Mouse (Mus musculus) cerebellum, adult 9-10 months (tissue): Measurements from ENCODE around the gene Gga3.

Source experiments
- DNase-seq: peaks from one replicate; pipeline ENCODE4 v3.0.0; 2022

Gga3 gene

DNA sequence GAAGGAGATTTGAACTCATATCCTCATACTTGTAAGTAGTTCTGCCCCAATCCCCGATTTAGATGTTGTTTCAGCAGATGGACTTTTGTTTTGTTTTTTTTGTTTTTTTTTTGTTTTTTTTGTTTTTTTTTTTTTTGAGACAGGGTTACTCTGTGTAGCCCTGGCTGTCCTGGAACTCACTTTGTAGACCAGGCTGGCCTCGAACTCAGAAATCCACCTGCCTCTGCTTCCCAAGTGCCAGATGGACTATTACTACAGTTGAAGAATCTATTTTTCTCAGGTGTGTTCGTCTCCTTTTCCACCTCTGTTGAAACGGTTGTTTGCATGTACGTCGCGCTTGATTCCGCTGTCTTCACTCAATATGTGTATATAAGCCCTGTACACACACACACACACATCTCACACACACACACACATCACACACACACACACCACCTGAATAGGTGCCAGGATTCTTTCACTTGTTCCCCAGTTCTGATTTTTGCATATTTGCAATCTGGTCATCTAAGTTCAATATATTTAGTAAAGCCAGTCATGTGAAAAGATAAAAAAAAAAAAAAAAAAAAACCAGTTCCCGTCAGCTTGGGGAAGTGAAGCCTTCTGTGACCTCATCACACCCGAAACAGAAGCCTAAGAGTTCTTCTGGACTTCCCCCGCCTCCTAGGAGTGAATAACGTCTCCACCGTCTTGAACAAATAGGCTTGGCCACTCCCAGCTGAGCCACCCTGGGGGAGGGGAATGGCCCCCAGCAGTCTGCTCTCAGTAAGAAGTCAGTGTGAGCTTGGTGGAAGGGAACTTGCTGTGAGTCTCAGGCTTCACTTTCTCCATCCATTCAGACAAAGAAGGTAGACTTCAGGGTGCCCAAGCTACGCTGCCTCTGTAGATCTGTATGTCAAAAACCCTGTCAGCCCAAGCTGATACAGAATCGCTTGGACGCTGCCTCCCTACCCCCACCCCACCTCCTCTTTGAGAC is 27.0 kb upstream of the Gga3 start:
- peak; percentile 45 for DNase-seq

DNA sequence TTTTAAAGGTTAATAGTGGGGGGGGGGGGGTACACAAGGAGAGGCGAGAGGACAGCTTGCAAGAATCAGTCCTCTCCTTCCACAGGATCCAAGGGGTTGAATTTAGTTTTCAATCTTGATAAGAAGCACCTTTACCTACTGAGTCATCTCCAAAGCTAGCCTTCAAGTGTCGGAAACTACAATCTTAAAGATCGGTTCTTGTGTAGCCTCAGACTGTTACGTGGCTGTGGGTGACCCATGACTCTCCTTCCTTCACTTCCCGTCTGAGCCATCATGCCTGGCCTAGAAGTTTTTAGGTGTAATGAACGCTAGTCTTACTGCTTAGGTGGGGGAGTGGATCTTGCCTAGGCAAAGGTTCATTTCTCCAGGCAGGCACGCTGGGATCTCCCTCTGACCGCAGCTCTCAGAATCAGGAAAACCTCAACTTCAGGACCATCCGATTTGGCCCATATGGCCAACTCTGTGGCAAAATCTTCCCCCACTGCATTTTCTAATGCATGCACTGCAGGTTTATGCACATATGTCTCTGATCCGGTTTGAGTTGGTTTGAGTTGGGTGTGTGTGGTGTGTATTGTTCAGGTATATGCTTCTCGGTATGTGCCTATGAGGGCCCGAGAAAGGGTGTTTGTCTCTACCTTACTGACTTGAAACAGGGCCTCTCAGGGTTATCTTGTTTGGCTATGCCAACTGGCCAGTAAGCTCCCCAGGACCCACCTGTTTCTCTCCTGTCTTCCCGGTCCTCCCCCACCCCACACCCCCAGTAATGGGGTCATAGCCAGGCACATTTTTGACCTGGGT is 26.1 kb upstream of the Gga3 start:
- DNase-seq = peak; percentile 41

DNA sequence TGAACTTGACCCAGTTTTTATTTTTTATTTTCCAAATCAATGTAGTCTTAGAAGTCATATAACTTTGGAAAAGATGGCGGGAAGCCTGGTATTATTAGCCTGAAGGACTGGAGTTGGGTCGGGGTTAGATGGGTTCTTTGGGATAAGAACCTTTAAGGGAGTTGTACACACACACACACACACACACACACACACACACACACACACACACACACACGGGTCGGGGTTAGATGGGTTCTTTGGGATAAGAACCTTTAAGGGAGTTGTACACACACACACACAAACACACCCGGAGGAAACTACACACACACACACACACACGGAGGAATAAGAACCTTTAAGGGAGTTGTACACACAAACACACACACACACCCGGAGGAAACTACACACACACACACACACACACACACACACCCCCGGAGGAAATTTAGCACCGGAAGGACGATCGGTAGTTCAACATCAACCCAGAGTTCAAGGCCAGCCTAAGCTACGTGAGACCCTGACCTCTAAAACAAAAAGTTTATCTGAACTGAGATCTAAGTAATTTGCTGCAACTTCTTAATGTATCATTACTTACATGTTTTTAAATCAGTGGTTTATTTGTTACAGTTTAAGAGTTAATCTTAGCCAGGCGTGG is 24.7 kb upstream of the Gga3 start:
- no peak for DNase-seq

DNA sequence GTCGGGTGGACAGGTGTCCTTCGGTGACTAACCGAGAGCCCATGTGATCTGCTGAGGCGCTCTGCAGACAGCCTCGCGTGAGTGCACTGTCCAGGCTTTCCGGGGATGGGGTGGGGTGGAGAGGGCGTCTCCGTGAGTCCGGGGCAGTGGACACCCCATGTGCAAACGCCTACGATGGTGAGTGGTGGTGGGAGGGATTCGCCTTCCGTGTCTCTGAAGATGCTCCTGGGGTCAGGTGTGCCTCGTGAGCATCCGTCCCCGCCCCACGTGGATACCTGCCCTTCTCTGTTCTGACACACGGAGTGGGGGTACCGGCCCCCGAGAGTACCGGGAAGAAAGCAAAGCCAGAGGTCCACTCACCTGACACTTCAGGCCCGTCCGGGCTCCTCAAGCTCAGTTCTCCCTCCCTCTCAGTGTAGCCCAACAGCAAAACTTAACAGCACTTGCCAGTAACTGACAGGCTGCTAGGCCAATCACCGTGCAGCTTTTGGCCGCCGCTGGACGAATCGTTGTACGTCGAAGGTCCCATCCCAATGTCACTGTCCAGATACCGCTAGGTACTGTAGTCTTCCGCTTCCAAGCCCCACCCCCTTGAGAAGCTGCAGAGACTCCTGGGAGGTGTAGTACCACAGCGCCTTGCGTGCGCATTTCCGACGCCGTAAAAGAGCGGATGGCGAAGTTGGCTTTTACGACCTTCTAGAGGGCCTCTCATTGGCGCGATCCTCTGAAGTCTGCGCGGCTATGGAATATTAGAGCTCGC is 24.0 kb upstream of the Gga3 start, which contains the start of gene Slc25a19:
Gene Slc25a19 (minus strand): TSS at position 591 of the 760 bp plus-strand sequence.
- DNase-seq = peak; percentile 100

DNA sequence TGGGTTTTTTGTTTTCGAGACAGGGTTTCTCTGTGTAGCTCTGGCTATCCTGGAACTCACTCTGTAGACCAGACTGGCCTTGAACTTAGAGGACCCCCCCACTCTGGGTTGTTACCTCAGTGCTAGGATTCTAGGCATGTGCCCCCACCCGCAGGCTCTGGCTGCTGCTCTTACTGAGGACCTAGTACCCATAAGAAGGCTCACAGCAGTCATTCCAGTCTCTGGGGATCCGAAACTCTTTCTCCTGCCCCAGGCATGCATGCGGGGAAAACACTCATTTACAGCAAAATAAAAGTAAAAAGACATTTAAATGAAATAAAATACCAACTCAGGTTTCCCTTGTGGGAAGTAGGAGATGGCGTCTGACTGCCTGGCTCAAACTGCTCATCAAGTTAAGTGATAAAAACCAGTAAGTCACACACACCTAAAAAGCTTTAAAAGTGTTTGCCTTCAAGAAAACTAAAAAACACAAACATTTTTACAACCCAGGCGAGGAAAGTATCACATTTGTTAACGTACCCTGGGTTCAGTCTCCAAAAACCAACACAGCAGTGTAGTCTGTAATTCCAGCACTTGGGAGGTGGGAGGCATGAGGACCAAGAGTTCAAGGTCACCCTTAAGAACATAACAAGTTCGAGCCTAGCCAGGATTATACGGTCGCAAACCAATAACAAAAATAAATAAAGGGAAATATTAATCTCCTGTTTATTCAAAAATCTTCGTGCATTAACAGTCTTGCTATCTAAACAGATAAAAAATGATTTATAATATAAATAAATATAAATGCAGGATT is 23.2 kb upstream of the Gga3 start:
- DNase-seq = peak; percentile 63

DNA sequence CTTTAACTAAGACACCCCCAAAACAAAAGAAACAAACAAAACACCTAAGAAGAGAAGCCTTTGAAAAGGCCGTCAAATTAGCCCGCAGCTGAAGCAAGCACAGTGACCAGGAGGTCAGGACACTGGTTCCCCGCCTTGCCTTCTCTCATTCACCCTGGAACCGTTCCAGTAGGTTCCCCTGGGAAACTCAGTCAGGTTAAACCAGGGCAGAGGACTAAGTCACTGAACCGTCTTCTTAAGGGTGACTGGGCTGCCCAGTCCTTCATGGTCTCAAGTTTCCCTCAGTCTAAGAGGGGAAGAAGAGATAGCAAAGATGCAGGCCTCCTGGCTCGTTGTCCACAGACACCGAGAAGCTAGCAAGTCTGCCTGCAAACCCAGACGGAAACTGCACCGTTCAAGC is 22.0 kb upstream of the Gga3 start:
- peak; percentile 41 for DNase-seq

DNA sequence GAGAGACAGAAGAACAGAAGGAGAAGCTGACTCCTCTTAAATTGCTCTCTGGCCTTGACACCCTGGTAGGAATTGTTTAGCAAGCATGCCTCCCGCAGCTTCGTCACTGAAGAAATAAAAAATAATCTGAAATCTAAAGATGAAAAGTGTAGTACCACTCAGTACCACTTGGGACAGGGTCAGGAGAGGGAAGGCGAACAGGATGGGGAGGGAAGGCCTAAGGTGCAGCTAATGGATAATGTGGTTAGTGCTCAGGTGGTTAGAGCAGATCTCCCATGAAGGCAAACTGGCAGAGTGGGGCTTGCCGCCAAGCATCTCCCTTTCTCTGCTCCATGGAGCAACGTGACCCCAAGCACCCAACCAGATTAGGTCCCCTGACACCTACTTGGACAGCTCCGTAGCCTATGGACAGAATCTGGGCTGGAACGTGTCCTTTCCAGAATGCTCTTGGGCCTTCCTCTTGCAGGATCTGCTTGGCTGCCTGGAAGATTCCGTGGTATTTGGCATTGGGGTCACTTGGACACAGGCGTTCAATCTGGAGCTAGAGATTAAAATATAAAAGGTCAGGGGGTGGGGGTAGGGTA is 19.7 kb upstream of the Gga3 start:
- DNase-seq = peak; percentile 38

DNA sequence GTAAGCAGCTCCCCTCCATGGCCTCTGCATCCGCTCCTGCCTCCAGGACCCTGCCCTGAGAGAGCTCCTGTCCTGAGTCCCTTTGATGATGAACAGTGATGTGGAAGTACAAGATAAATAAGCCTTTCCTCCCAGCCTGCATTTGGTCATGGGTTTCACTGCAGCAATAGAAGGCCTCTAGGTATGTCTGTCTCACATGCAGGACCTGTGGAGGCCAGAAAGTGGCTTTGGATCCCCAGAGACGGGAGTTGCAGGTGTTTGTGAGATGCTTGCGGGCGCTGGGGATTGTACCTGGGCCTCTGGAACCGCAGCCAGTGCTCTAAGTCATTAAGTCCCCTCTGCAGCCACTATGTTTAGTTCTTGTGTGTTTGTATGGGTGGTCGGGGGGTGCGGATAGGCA is 16.1 kb upstream of the Gga3 start:
- no peak for DNase-seq

DNA sequence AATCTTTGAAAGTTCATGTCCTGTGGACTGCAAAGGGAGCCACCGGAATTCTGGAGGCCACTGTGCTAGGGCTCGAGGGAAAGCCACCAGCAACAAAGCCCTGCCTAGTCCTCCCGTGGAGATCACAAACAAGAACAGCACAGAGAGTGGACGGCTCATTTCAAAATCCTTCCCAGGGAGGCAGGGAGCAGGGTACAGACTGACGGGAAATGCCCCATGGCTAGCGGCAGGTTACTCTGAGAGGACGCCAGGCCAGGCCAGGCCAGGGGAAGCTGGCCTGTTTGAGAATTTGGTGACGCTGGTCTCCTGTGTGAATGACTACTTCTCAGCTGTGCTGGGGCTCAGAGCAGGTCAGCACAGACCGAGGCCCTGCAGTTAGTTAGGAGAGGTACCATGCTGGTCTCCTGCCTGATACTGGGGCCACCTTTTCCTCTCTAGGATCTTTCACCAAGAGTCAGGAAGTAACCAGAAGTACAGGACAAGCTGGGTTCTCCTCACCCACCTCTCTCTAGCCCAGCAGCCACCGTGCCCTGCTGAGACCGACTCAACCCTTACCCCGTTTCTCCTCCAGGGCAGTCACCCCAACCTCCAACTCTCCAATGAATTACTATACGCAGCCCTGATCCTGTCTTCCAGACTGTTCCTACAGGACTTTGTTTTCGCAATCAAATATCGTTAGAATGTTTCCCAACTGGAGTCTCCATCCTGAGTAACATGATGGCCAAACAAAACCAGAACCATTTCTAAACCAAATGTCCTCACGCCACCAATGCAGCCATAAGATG is 15.1 kb upstream of the Gga3 start:
- no peak for DNase-seq

DNA sequence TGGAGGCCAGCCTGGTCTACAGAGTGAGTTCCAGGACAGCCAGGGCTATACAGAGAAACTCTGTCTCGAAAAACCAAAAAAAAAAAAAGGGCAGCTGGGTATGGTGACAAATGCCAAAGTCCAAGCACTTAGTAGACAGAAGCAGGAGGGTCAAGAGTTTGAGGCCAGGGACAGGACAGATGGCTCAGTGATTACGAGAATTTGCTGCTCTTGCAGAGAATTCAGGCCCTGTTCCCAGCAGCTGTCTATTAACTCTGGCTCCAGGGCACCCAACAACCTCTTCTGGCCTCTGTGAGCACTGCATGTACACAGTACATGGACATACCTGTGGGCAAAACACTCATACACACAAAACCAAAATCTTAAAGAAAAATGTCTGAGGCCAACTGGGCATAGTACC is 14.2 kb upstream of the Gga3 start:
- no peak for DNase-seq

DNA sequence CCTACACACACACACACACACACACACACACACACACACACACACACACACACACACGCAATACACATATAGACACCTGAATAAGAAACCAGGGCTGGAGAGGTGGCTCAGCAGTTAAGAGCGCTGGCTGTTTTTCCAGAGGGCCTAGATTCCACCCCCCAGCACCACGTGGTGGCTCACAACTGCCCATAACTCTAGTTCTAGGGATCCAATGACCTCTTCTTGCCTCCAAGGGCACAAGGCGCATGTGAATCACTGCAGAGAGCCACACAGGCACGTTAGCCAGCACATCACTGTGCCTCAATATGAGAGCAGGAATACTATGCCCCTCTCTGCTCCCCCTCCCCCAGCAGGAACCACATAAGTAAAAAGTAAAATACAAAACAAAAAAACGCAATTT is 13.0 kb upstream of the Gga3 start:
- DNase-seq = no peak

DNA sequence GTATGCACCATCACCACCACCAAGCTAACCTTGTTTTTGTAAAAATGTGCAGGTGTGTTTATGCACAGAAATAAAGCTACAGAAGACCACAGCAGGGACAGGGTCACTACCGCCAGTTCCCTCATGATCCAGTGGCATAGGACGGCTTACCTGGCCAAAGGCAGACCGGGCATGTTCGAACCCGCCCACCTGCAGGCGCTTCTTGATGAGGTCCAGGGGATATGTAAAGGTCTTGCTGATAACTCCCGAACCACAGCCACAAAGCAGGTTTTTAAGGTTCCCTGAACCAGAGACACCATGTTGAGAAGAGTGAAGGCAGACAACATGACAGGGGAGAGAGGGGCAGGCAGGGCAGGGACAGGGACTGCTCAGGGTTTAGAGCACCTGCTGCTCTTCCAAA is 12.5 kb upstream of the Gga3 start:
- no peak for DNase-seq

DNA sequence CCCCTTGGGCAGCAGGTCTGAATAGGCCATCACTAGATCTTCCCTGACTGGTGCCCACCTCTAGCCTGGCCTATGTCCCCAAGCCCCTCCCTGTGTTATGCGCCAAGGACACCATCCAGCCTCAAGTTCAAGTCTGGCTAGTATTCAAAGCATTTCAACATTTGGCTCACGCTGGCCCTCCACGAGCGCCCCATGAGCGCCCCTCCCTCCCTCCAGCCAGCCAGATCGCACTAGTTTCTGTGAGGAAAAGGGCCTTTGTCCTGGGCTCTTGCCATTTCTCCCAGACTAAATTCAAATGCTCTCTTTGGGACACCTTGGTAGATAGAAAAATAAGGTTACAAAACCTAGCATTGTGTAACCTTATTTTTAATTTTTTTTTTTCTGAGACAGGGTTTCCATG is 12.0 kb upstream of the Gga3 start:
- DNase-seq = no peak

DNA sequence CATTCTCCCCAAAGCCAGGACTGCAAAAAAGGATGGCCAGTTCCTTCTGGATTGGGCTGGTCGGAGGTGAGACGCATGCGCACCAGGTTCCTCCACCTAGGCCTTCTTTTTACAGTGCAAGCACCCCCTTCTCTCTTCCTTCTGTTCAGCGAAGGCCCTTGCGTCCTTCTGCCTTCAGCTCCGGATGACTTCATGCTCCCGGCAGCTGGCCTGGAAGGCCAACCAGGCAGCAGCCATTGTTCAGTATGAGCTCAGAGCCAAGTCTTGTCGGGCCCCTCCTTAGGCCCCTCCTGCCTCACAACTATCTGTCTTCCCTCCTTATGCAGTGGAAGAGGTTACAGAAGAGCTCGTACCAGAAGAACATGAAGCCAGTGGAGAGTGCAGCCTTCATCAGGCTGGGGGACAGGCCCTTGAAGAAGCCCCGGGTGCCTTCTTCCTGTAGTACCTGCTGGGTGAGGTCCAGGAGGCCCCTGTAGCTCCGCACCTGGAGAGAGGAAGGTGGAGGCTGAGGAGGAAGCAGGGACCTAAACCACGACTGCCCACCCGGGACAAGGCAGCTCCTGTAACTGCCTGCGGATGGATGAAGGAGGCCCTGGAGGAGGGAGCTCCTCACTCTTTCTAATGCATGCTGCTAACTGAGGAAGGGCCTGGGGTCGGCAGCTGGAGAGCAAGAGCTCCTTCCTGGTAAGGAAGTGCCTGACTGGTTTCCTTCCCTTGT is 11.4 kb upstream of the Gga3 start:
- DNase-seq = no peak

DNA sequence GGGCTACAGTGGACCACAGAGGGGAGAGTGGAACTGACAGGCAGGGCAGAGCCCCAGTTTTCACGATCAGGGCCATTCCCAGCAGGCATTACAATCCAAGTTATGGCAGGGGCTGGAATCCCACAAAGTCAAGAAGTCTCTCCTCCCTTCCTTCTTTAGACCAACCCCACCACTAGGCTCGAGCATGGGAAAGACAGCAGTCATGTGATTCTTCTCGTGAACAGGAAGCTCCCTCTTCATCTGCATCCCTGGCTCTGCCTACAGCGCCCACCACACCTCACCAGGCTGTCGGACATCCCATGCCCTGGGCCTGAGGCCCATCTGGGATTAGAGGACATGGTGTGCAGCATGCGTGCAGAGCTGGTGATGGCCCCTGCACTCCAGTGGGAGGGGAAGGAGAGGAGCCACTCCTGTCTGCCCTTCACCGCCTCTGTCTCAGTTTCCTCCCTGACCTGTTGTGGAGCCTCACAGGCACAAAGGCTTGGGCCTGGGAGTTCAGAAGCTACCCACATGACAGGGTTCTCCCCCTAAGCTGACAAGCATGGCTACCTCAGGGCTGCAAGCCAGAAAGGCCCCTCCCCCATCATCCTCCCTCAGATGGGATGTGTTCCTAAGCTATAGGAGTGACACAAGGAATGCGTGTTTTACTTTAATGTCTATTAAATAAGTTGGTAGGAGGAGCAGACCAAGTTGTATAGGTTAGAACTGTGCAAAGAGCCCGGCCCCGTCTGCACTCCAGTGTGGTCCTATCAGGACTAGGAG is 10.7 kb upstream of the Gga3 start:
- peak; percentile 55 for DNase-seq

DNA sequence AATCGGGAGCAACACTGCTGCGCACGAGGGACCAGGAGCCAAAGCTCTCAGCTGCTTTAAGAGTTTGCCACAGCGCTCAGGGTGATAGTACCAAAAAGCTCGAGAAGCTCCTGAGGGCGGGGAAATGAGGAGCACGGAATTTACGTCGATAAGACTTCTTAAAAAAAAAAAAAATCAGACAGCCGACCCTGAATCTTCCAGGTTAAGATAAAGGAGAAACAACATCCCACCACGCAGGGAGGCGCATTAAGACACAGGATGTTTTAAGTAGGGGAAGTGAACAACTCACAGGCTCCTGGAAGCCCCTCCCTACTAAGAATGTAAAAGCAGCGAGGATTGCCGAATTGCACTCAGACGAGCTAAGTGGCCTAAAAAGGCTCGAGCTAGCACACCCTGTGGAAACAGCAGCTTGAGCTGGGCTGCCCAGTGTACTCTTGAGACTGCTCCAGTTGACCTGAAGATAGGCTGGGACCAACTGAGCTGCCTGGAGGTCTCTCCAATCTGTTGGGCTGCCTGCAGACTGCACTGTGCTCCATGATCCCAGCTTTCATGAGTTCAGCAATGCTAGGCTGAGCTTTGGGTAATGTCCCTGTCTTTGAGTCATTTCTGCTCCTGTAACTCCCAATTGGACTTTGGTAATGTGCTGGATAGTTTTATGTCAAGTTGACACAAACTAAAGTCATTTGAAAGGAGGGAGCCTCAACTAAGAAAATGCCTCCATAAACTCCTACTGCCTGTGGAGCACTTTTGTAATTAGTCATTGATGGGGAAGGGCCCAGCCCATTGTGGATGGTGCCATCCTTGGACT is 9.5 kb upstream of the Gga3 start:
- peak; percentile 42 for DNase-seq

DNA sequence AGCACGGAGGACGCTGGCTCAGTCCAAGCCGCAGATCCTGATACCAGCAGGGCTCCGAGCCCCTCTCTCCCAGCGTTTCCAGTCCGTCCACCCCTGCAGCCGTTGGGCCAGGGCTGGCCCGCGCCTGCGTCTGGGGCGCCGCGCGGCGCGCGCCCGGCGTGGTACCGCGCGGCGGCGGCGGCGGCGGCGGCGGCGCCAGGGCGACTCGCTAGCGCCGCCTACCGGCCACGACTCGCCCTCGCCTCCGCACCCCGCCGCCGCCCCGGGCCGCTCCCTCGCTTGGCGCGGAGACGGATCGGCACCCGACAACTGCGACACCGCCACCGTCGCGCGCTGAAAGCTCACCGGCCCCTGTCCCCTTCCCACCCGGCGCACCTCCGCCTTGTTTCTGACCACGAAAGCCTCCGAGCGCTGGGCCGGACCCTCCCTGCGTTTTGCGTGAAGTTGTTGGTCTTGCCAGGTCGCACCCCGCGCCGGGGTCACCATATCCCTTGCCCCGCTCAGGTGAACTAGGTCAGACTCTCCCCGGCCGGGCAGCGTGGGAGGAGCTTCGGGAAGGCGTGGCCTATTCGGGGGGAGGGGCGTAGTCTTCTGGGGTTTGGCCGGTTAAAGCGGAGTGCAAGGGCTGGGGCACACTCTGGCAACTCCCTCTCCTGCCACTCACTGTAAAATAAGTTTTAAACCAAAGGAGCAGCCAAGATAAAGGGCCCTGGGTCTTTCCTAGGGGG is 8.7 kb upstream of the Gga3 start, which contains the start of gene Mif4gd:
Gene Mif4gd (minus strand): TSS at position 560 of the 728 bp plus-strand sequence.
- DNase-seq = peak; percentile 95
